Mouse (Mus musculus) lung, embryonic 15.5 days (tissue): ENCODE data around the gene Rtp1. TPM values are rescaled to one million over a fixed set of nuclear protein-coding genes. Genes with fewer than 3 reads are reported as not detected.

ENCODE experiments used
- ATAC-seq: fragments of 200-750 bp; cut with Nextera tagmentation; 2 replicates; pipeline ENCODE4 v1.8.0; 2017; ENCODE audit warnings: moderate number of reproducible peaks, borderline replicate concordance; ENCODE audit not compliant: low FRiP score, low TSS enrichment; ENCODE audit errors: extremely low read depth
- H3K27ac ChIP-seq: fragments of 300-500 bp; sonication (generic); 2 replicates; pipeline ENCODE4 v1.5.1; 2015; ENCODE audit warnings: moderate library complexity, mild to moderate bottlenecking, inconsistent platforms
- H3K27me3 ChIP-seq: fragments of 300-500 bp; sonication (generic); 2 replicates; pipeline ENCODE4 v1.6.1; 2015; ENCODE audit warnings: inconsistent platforms
- H3K36me3 ChIP-seq: fragments of 300-500 bp; sonication (generic); 2 replicates; pipeline ENCODE4 v1.6.1; 2015; ENCODE audit warnings: inconsistent platforms
- H3K4me1 ChIP-seq: fragments of 300-500 bp; sonication (generic); 2 replicates; pipeline ENCODE4 v1.6.1; 2015; ENCODE audit warnings: inconsistent platforms
- H3K4me2 ChIP-seq: fragments of 300-500 bp; sonication (generic); 2 replicates; pipeline ENCODE4 v1.6.1; 2015; ENCODE audit warnings: inconsistent platforms, mild to moderate bottlenecking, moderate library complexity
- H3K4me3 ChIP-seq: fragments of 300-500 bp; sonication (generic); 2 replicates; pipeline ENCODE4 v1.5.1; 2015; ENCODE audit warnings: mild to moderate bottlenecking, inconsistent platforms
- H3K9ac ChIP-seq: fragments of 300-500 bp; sonication (generic); 2 replicates; pipeline ENCODE4 v1.6.1; 2015; ENCODE audit warnings: inconsistent platforms
- H3K9me3 ChIP-seq: fragments of 300-500 bp; sonication (generic); 2 replicates; pipeline ENCODE4 v1.6.1; 2016; ENCODE audit warnings: inconsistent platforms
- WGBS: fragments of 180-500 bp; shearing (Covaris S2); methylation state at CpG from one replicate; pipeline ENCODE4 v1.1.7; 2015; 5-methylcytosine and 5-hydroxymethylcytosine counted together
- polyA plus RNA-seq: library from polyadenylated mRNA; unstranded; fragments of >200 nt; fragmentation: Nextera tagmentation; extraction: Ambion mirVana; gene quantifications from 2 replicates; pipeline ENCODE4 v1.2.1, GENCODE M21; 2015

Gene Rtp1
- polyA plus RNA-seq, 1 experiment from 2014 or later: not detected

- WGBS: 73% methylated on average over 8 of the region's 8 CpGs
- H3K9ac ChIP-seq: no peak overlapping the region
- H3K4me3 ChIP-seq: no peak overlapping the region
- no peak for ATAC-seq
- no peaks in the 10 kb centered on the region for H3K27me3 ChIP-seq
- H3K36me3 ChIP-seq: no peaks in the 10 kb centered on the region
- H3K27ac ChIP-seq: no peak overlapping the region
- H3K9me3 ChIP-seq: no peaks in the 10 kb centered on the region
- H3K4me1 ChIP-seq: peaks cover 8% of the 10 kb centered on the region; the same call in 1 of the 2 replicates
- no peak overlapping the region for H3K4me2 ChIP-seq
Measured at GRCm38 (mm10) chr16:23419565-23420085, 9.3 kb upstream of the Rtp1 start.

DNA sequence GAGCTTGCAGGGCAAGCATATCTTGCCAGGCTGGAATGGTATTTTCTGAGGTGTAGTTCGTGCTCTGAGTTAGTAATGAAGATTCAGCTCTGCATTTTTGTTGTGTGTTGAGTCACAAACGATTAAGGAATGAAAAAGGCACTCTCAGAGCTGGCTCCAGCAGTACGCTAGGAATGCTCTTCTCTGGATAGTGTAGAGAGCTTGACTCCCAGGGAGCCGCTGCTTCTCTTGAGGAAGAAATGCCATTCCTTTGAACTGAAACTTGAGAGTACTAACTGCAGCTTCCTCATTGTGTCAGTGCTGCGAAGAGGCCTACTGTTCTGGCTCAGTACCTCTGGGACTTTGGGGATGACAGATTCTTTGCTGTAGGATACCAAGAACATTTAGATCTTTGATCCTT lies 5.1 kb upstream of the Rtp1 start:
- H3K27ac ChIP-seq: no peak overlapping the region
- no peaks in the 10 kb centered on the region for H3K9me3 ChIP-seq
- ATAC-seq: no peak
- no peaks in the 10 kb centered on the region for H3K27me3 ChIP-seq
- no peak overlapping the region for H3K4me3 ChIP-seq
- no peaks in the 10 kb centered on the region for H3K36me3 ChIP-seq
- H3K4me1 ChIP-seq: no peaks in the 10 kb centered on the region
- no peak overlapping the region for H3K4me2 ChIP-seq
- no peak overlapping the region for H3K9ac ChIP-seq
- 61% methylated on average over 5 of the region's 5 CpGs for WGBS

- 70% methylated on average over 1 of the region's 1 CpGs for WGBS
- no peaks in the 10 kb centered on the region for H3K9me3 ChIP-seq
- no peak overlapping the region for H3K4me2 ChIP-seq
- H3K36me3 ChIP-seq: no peaks in the 10 kb centered on the region
- no peak overlapping the region for H3K27ac ChIP-seq
- no peak overlapping the region for H3K4me3 ChIP-seq
- no peaks in the 10 kb centered on the region for H3K27me3 ChIP-seq
- no peak for ATAC-seq
- no peak overlapping the region for H3K9ac ChIP-seq
- H3K4me1 ChIP-seq: no peaks in the 10 kb centered on the region
Measured at GRCm38 (mm10) chr16:23427701-23428100, 1.2 kb upstream of the Rtp1 start.

DNA sequence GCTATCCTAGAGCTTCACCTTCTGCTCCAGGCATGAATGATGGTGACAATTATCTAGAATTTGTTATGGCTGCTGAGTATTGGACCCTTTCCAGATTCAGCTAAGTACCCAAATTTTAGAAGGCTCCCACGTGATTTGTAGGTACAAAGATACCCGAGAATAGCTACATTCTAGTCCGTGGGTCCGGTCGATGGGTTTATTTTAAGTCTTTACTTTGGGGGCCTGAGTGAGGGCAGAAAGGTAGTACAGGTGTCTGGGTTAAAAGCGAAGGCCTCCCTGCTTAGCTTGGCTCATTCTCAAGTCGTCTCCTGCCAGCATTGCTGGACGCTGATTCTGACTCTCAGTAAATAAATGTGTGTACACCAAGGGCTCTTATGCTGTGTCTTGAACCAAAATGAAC lies 1.1 kb downstream of the Rtp1 start:
- Histone ChIP-seq H3K4me2 (no peak overlapping the region), H3K4me1 (no peaks in the 10 kb centered on the region), H3K9me3 (no peaks in the 10 kb centered on the region), H3K36me3 (no peaks in the 10 kb centered on the region), H3K4me3 (no peak overlapping the region), H3K9ac (no peak overlapping the region), H3K27me3 (no peaks in the 10 kb centered on the region), H3K27ac (no peak overlapping the region)
- no peak for ATAC-seq
- WGBS: 70% methylated on average over 8 of the region's 8 CpGs

GRCm38 (mm10) chr16:23437404-23438166 lies 8.7 kb downstream of the Rtp1 start:
- no peak overlapping the region for H3K9ac ChIP-seq
- no peak overlapping the region for H3K4me3 ChIP-seq
- H3K36me3 ChIP-seq: no peaks in the 10 kb centered on the region
- 53% methylated on average over 12 of the region's 12 CpGs for WGBS
- H3K4me1 ChIP-seq: no peaks in the 10 kb centered on the region
- H3K4me2 ChIP-seq: no peak overlapping the region
- no peak for ATAC-seq
- no peak overlapping the region for H3K27ac ChIP-seq
- H3K9me3 ChIP-seq: no peaks in the 10 kb centered on the region
- no peaks in the 10 kb centered on the region for H3K27me3 ChIP-seq

- H3K27me3 ChIP-seq: no peaks in the 10 kb centered on the region
- H3K36me3 ChIP-seq: no peaks in the 10 kb centered on the region
- H3K4me2 ChIP-seq: no peak overlapping the region
- no peak for ATAC-seq
- H3K9ac ChIP-seq: no peak overlapping the region
- no peak overlapping the region for H3K4me3 ChIP-seq
- no peaks in the 10 kb centered on the region for H3K9me3 ChIP-seq
- WGBS: 81% methylated on average over 4 of the region's 4 CpGs
- no peak overlapping the region for H3K27ac ChIP-seq
- no peaks in the 10 kb centered on the region for H3K4me1 ChIP-seq
Measured at GRCm38 (mm10) chr16:23444231-23444630, 15.3 kb downstream of the Rtp1 start.

- WGBS: 59% methylated on average over 2 of the region's 2 CpGs
- Histone ChIP-seq H3K4me2 (no peak overlapping the region), H3K27me3 (no peaks in the 10 kb centered on the region), H3K4me3 (no peak overlapping the region), H3K36me3 (no peaks in the 10 kb centered on the region), H3K9ac (no peak overlapping the region), H3K4me1 (no peaks in the 10 kb centered on the region), H3K27ac (no peak overlapping the region), H3K9me3 (no peaks in the 10 kb centered on the region)
- ATAC-seq: no peak
Measured at GRCm38 (mm10) chr16:23449946-23450345, 21.0 kb downstream of the Rtp1 start.

DNA sequence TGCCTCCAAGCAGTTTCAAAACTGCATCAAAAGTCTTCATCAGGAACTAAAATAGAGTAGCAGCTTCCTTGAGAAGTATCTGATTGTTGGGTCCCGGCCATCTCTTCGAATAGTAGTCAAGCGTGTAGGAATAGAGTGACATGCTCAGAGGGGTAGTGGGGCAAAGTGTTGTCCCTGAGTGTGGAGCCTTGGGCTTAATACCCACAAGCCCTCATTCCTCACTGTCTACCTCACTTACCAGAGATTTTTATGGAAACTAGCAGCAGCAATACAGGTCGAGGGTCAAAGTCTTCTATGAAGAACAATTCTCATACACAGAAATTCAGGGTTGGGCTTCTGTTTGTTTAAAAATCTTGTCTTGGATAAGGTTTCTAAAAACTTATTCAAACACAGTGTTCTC lies 21.9 kb downstream of the Rtp1 start:
- ATAC-seq: no peak
- 79% methylated on average over 4 of the region's 4 CpGs for WGBS
- no peaks in the 10 kb centered on the region for H3K36me3 ChIP-seq

DNA sequence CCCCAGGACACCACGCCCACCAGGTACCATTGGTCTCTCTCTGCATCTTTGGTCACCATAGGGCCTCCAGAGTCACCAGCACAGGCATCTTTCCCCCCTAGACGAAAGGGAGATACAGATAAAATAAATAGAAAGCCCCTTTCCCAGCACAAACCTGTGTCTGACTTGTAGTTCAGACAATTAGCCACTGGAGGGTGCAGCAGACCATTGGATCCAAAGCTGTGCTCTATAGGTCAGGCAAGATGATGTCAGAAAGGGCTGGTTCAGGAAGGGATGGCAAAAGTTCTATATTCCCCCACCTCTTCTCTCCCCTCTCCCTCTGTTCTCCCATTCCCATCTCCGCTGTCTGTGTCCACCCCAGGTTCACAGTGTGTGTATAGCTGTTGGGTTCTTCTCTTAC lies 23.5 kb downstream of the Rtp1 start:
- Histone ChIP-seq H3K4me1 (peaks cover 12% of the 10 kb centered on the region), H3K9ac (no peak overlapping the region), H3K9me3 (no peaks in the 10 kb centered on the region), H3K27ac (no peak overlapping the region), H3K27me3 (no peaks in the 10 kb centered on the region), H3K36me3 (no peaks in the 10 kb centered on the region), H3K4me2 (no peak overlapping the region), H3K4me3 (no peak overlapping the region)
- ATAC-seq: 0 out of 2 replicates have a peak, but pooled peaks have one; percentile 57
- WGBS: 14% methylated on average over 3 of the region's 3 CpGs

More for the DNA sequence above, 21.9 kb downstream of the Rtp1 start:
- Histone ChIP-seq H3K27me3 (no peaks in the 10 kb centered on the region), H3K4me3 (no peak overlapping the region), H3K4me1 (peaks cover under 1% of the 10 kb centered on the region; the same call in 1 of the 2 replicates), H3K9ac (no peak overlapping the region), H3K4me2 (no peak overlapping the region), H3K9me3 (no peaks in the 10 kb centered on the region), H3K27ac (no peak overlapping the region)

- no peak overlapping the region for H3K9ac ChIP-seq
- WGBS: 80% methylated on average over 6 of the region's 6 CpGs
- H3K4me3 ChIP-seq: no peak overlapping the region
- H3K36me3 ChIP-seq: no peaks in the 10 kb centered on the region
- peaks cover 12% of the 10 kb centered on the region for H3K4me1 ChIP-seq
- H3K27me3 ChIP-seq: no peaks in the 10 kb centered on the region
- ATAC-seq: no peak
- no peak overlapping the region for H3K4me2 ChIP-seq
- H3K27ac ChIP-seq: no peak overlapping the region
- H3K9me3 ChIP-seq: no peaks in the 10 kb centered on the region
Measured at GRCm38 (mm10) chr16:23454376-23454775, 25.4 kb downstream of the Rtp1 start.

- no peak overlapping the region for H3K9ac ChIP-seq
- H3K9me3 ChIP-seq: no peaks in the 10 kb centered on the region
- peak; percentile 51; the same call in 1 of the 2 replicates for ATAC-seq
- no peak overlapping the region for H3K4me3 ChIP-seq
- no peaks in the 10 kb centered on the region for H3K36me3 ChIP-seq
- WGBS: 41% methylated on average over 3 of the region's 3 CpGs
- peak overlapping the region; percentile 21; the same call in 1 of the 2 replicates for H3K27ac ChIP-seq
- no peak overlapping the region for H3K4me2 ChIP-seq
- H3K27me3 ChIP-seq: no peaks in the 10 kb centered on the region
- H3K4me1 ChIP-seq: peaks cover 12% of the 10 kb centered on the region
Measured at GRCm38 (mm10) chr16:23456534-23456933, 27.6 kb downstream of the Rtp1 start.

DNA sequence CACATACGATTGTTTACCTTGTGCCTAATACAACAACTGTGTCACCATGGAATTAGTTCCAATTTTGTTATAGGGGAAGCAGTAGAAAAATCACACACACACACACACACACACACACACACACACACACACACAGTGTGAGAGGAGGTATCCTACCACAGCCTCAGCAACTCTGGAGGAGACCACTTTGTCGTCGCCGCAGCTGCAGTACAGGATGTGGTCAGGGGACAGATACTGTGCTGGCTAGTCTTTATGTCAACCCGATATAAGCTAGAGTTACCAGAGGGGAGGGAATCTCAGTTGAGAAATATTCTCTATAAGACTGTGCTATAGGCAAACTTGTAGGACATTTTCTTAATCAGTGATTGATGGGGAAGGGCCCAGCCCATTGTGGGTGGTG lies 28.4 kb downstream of the Rtp1 start:
- no peak for ATAC-seq
- peaks cover 12% of the 10 kb centered on the region for H3K4me1 ChIP-seq

More for the DNA sequence above, 28.4 kb downstream of the Rtp1 start:
- Histone ChIP-seq H3K9ac (no peak overlapping the region), H3K9me3 (no peaks in the 10 kb centered on the region), H3K27me3 (no peaks in the 10 kb centered on the region), H3K27ac (no peak overlapping the region), H3K4me3 (no peak overlapping the region), H3K36me3 (no peaks in the 10 kb centered on the region), H3K4me2 (no peak overlapping the region)
- 85% methylated on average over 5 of the region's 5 CpGs for WGBS
